Mouse (Mus musculus): ENCODE measurements around the gene Agt. TPM values are rescaled to one million over a fixed set of nuclear protein-coding genes. Genes with fewer than 3 reads are reported as not detected.
A peak's percentile ranks its signal among the peaks of the same experiment; 100 is the strongest.

The Agt gene
- 1.1 and 2.5 TPM in 2 replicates for total RNA-seq (2015; ENCODE audit: low replicate concordance)
- not detected in 2 replicates for total RNA-seq (2017; ENCODE audit: low replicate concordance)

DNA sequence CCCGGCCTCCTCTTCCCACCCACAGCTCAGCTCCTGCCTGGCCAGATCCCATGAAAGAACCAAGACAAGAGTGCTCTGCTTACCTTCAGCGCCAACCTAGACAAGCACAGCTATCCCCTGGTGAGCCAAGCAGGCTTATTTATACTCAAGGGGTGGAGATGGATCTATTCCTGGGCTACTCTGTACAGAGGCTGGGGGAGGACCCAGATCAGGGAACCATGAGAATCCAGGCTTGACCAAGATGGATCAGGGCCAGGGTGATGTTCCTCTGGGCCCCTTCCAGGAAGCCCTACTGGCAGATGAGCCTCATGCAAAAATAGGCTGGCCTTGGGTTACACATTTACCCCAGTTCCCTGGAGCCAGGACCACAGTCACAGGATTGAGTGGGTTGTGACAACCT is at the start of gene Agt:
Gene Agt (minus strand): TSS at position 114 of the 400 bp plus-strand sequence.
- ATAC-seq (replicated peaks; ENCODE audit: low FRiP score, poor library complexity, severe bottlenecking): no peak

DNA sequence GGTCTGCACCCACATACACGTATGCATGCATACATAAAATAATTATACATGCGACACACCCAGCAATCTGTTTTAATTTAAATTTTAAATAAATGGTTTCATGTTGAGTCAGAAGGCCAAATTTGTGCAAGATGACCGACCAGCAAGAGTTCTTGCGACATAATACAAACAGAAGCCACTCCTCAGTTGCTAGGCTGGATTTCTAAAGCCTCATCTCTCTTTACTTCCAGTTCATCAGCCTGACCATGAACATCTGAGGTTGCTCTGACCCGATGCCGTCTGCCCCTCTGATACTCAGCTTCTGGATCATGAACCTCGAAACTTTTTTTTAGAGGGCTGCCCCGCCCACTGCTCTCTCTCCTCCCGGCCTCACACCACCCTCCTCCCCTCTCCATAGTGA is 48.7 kb upstream of the Agt start:
- ATAC-seq (replicated peaks; ENCODE audit: low FRiP score, poor library complexity, severe bottlenecking): no peak

DNA sequence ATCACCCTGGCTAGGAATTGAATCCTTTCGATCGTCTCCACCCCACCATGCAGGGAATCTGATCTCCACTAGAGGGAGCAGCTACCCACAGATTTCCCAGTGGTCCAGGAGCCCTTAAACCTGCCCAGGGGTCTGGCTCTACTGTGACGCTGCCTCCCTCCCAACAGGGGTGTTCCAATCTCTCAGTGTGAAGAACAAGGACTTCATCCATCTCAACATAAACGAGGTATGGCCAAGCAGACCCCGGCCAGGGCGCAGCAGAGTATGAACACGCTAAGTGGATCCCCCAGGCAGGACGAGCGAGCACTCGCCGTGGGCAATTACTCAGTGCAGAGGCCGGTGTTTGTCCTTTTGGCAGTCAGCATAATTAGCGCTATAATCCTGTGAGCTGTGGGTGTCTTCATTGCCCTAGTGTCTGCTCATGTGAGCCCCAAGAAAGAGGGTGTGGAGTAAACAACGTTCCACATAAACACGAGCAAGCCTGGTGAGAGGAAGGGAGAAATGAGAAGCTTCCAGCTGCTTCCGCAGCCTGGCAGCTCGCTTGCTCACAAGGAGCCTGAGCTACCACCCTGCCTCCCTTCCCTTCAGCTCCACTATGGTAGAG is 47.9 kb upstream of the Agt start:
- peak; percentile 71 for ATAC-seq (replicated peaks; ENCODE audit: low FRiP score, poor library complexity, severe bottlenecking)

DNA sequence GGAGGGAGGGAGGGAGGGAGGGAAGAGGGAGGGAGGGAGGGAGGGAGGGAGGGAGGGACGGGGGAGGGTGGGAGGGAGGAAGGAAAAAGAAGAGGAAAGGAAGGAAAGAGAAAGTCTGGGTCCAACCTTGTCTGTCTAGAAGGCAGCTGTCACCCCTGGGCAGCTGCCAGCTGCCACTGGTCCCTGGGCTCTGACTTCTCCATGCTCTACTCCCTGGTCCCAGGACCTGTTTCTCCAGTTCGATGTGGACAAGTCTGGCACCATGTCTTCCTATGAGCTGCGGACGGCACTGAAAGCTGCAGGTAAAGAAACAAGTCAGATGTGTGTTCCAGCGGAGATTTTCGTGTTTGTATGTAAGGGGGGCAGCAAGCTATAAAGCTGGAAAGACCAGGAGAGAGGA is 44.8 kb upstream of the Agt start:
- no peak for ATAC-seq (replicated peaks; ENCODE audit: low FRiP score, poor library complexity, severe bottlenecking)

DNA sequence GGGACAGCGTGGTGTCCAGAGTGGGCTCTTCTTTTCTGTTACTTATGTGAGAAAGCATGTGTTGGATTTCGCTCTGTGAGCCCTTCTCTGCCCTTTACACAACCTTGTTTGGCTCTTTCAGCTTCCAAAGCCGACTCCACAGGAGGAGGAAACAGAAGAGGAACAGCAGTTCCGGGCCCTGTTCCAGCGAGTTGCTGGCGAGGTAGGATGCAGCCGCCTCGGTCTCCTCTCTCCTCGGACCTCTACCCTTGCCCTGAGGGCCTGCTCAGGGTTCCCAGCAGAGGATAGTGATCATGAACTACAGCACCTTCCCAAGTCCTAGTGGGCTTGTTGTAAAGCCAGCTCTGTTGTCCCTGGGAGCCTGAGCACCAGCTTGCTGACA is 39.5 kb upstream of the Agt start:
- ATAC-seq (replicated peaks; ENCODE audit: low FRiP score, poor library complexity, severe bottlenecking): no peak

DNA sequence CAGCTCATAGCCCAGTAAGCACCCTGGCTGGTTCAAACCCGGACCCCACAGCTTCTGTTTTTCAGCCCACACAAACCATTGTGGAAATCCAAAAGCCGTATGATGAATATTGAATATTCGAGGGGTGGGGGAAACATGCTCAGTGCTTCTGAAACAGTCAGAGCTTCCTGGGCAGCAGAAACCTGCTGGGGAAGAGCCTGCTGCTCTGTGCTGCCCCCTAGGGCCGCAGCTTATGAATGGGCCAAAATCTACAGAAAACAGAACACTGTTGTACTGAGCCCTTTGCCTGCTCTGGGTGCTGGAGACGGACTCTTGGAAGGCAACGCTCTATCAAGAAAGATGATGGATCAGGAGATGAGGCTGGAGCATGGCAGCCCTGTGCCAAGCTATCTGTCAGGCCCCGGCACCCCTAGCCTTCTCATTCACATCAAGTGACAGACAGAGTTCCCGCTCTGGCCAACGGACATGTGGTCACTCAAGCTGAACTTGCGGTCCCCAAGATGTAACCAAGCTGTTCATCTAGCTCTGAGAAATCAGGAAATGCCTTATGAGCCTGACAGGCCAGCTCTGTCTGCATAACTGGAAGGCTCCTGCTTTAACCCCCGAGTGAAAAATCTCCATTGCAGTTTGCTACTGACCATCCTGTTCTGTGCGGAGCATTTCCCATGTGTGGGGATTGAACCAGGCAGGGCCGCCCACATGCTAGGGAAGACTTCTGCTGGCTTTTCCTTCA is 38.9 kb upstream of the Agt start:
- no peak for ATAC-seq (replicated peaks; ENCODE audit: low FRiP score, poor library complexity, severe bottlenecking)

DNA sequence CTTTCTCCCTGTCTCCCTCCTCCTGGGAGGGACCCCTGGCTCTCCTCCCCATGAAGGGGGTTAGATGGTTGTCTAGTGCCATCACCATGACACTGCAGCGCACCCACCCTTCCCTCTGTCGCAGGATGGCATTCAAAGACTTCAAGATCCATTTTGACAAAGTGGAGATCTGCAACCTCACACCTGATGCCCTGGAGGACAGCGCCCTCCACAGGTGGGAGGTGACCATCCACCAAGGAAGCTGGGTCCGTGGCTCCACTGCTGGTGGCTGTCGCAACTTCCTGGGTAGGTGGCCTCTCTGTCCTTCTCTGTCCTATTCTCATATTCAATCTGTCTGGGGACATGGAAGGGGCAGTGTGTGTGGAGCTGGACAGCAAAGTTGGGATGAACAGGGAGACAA is 34.6 kb upstream of the Agt start:
- ATAC-seq (replicated peaks; ENCODE audit: low FRiP score, poor library complexity, severe bottlenecking): peak; percentile 27; the same call in 1 of the 2 replicates

DNA sequence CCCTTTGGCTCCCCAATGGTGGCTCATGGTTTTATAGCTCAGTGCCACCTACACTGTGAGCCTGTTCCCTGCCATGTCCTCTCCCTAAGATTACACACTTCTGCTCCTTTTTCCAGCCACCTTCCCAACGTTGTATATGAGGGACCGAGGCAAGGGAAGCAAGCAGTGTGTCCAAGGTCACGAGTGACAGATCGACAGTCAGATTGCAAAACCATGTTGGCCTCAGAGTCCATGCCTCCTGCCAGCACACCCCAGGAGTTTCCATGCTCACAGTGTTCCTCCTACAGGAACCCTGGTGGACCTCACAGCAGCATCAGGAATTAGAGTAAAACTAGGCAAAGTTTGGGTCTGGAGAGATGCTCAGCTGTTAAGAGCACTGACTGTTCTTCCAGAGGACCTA is 19.9 kb upstream of the Agt start:
- no peak for ATAC-seq (replicated peaks; ENCODE audit: low FRiP score, poor library complexity, severe bottlenecking)

DNA sequence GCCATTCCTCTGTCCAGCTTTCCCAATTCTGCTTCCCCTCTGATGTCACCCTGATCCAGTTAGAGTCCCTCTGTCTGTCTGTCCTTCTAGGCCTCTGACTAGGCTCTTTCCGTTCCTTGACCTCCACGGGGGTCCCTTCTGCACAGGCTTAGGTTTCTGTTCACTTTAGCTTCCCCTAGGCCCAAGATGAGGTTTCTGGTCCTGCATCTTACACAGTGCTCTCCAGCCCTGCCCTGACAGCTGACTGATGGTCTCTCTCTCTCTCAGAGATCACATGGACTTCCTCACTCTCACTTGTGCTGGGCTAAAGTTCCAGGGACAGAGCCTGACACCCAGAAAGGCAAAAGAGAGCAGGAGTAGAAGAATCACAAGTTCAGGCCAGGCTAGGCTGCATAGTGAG is 17.1 kb upstream of the Agt start:
- ATAC-seq (replicated peaks; ENCODE audit: low FRiP score, poor library complexity, severe bottlenecking): no peak

DNA sequence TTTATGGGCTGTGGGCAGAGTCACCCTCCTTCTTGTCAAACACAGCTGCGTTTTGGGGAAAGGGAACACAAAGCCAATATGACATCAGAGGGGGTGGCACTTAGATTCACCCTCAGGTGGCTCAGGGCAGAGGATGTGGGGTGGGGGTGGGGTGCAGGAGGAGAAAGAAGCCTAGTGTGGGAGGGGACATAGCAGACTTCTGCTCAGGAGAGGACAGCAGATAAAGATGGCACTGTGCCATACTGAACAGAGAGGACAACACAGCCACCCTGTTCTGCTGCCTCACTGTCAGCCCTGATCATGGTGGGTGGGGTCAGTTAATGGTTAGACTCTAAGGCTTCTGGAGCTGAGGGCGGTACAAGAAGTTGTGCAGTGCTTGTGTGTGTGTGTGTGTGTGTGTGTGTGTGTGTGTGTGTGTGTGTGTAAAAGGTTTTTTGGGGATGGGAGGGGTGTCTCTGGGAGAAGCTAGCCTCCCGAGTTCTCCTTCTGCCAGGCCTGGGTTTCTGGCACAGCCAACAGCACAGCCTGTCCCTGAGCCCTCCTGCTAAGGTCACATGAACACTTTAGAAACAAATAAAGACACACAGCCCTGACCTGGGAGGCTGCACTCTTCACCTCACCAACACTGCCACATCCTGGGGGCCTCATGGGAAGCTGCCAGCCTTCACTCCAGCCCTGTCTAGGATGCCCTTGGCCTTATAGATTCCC is 16.4 kb upstream of the Agt start:
- ATAC-seq (replicated peaks; ENCODE audit: low FRiP score, poor library complexity, severe bottlenecking): no peak

DNA sequence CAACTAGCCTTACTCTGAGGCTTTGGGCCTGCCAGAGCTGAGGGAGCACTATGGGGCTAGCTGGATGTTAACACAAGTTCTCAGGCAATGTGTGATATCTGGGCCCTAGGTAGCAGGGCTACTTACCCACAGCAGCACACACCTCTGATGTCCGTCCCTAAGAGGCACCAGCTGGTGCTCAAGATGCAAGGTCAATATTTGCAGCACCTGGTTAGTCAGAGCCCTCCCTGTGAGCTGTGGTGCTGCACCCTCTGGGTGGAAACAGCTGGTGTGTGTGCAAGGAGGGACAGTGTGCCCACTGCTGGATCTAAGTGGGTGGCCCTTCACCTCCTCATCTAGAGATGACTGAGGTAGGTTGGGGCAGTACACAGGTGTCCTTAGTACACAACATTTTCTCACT is 7.2 kb upstream of the Agt start:
- ATAC-seq (replicated peaks; ENCODE audit: low FRiP score, poor library complexity, severe bottlenecking): no peak

DNA sequence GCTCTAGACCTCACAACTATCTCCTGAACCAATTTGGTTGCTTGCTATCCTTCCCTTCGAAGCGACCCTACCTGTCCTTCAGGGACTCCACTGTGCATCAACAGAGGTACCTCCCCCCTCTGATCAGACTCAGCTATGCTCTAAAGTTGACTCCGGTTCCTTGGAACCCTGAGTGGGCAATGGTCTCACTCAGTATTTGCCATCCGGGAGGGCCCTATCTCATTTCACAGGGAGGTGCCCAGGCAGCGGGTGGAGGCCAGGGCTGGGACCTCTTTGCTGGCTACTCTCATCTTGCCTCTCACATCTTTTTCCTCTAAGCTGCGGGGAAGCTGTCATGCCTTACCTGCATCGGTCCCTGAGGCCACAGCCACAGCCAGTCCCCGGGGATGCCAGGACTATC is 6.3 kb upstream of the Agt start, which contains the start of gene Capn9:
Gene Capn9 (plus strand): TSS at position 301 of the 400 bp plus-strand sequence.
- no peak for ATAC-seq (replicated peaks; ENCODE audit: low FRiP score, poor library complexity, severe bottlenecking)

DNA sequence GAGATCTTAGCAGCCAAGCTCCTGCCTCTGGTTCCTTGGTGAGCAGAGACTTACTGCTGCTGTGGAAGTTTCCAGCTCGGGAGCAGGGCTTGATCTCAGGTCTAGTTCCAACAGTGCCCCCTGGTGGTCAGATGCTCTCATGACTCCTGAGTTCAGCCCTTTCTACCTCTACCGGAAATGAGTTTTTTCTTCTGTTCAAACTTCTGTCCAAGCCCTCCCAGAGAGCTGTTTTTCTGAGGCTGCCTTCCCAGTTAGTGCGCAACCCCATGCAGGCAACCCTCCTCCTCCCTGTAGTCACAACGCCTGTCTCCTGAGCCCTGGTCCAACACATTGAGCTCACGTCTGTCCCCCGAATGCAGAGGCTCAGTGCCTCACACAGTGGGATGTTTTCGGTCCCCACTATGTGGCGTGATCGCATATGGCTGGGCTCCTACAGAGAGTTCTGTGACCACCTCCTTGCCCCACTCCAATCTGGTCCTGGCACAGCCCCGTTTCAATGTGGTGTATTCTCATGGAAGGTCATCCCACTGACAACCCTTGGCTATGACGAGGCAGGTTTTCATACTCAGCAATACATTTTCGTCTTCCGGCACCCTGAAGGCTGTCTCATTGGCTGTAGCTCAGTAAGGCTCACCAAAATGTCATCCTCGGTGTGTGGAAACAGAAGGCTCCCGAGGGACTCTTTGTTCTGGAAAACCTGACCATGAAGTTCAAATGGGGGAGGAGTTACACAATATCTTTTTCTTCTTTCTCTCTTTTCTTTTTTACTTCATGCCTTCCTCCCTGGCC is 4.2 kb upstream of the Agt start:
- peak; percentile 82 for ATAC-seq (replicated peaks; ENCODE audit: low FRiP score, poor library complexity, severe bottlenecking)

DNA sequence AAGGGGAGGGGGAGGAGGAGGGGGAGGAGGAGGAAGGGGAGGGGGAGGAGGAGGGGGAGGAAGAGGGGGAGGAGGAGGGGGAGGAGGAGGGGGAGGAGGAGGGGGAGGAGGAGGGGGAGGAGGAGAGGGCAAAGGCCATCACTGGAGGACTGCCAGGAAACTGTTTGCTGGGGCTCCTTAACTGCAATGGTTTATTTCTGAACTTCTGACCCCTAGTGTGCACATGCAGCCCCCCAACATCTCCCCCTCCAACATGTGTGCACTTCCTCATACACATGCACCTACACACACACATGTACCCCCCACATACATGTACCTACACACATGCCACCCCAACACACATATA is 2.9 kb upstream of the Agt start:
- ATAC-seq (replicated peaks; ENCODE audit: low FRiP score, poor library complexity, severe bottlenecking): no peak

DNA sequence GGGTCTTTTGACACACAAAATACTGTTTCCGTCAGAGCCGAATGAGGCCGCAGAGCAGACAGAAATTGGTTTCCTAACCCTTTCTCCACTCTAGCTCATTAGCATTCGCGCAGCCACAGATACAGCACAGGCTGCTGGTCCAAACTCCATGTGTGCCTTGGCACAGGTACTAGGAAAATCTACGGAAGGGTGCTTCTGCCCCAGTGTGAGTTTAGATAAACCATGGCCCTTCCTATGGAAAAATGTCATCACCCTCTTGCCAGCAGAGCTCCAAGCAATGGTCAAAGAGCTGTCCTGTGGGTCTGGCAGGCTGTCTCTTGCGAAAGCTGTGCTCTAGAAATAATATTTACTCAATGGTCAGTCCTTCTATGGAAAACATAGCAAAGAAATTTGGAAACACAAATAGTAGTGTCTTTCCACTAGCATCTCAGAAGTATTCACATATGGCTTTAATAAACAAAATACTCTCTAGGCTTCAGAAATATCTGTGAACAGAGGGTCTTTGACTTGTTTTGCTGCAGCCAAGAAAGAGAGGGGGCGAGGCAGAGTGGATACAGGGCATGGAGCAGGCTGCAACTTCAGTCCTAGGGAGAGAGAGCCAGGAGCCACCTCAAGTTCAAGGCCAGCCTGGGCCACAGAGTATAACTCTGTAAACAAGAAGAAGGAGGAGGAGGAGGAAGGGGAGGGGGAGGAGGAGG is 2.4 kb upstream of the Agt start:
- ATAC-seq (replicated peaks; ENCODE audit: low FRiP score, poor library complexity, severe bottlenecking): no peak

DNA sequence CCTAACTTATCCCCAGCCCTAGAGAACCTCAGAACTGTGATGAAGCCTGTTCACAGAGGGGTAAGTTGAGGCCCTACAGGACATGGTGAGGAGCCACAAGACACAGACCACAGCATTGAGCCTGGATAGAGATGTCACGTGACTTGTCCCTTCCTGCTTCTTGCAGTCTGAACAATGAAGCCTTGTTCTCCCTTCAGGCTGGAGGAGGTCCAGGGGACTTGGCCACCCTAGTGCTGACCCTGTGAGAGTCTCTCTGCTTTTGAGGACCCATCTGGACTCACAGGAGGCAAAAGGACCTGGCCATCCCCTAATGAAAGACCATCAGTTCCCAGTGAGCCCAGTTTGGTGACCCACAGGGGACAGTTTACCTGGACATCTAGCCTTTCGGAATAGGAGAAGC is 406 bp downstream of the Agt start:
- ATAC-seq (replicated peaks; ENCODE audit: low FRiP score, poor library complexity, severe bottlenecking): no peak

DNA sequence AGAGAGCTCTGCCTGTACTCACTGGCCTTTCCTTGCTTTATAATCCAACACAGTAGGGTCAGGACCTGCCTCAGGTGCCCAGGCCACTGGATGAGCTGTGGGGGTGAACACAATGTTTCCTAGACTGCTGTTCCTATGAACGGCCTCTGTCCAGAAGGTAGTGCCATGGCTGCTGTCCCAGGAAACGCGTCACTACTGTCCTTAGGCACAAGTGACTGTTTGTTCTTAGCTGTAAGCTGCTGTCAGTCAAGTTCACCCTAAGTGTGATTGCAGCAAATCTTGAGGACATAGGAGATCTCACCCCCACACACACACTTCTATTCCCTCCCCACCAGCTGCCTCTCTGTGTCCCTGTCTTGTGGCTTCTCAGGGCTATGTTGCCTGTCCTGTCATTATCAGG is 1.9 kb downstream of the Agt start:
- no peak for ATAC-seq (replicated peaks; ENCODE audit: low FRiP score, poor library complexity, severe bottlenecking)

DNA sequence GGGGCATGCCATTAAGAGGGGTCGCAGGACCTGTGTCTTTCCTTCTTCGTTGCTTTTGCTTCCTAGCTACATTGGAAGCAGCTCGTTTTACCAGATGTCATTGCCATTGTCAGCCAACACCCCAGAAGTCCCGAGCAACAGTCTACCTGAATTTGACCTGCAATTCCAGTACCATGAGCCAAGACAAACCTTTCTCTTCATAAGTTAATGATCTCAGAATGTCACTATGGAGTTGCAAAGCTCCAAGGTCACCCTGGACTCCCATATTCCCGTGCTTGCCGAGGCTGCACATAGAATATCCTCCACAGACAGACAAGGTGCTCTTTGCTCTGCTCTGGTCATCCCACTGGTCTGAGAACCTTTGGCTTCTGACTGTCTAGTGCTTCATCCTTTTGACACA is 2.4 kb downstream of the Agt start:
- no peak for ATAC-seq (replicated peaks; ENCODE audit: low FRiP score, poor library complexity, severe bottlenecking)

DNA sequence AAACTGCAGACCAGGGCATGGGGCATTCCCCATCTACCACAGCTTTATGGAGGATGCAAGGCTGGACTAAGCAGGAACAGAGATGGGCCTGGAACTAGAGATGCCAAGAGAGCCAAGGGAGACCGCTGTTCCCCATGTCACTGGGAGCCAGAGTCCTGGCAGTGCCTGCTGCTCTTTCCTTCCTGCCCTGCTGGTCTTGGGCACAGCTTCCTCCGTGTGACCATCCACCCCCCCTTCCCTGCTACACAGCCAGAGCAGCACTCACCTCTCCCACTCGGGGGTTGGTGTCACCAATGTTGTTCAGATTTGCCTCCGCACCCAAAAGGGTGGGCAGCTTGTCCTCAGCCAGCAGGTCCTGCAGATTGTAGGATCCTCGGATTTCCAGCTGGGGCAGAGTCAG is 12.0 kb downstream of the Agt start:
- ATAC-seq (replicated peaks; ENCODE audit: low FRiP score, poor library complexity, severe bottlenecking): no peak

DNA sequence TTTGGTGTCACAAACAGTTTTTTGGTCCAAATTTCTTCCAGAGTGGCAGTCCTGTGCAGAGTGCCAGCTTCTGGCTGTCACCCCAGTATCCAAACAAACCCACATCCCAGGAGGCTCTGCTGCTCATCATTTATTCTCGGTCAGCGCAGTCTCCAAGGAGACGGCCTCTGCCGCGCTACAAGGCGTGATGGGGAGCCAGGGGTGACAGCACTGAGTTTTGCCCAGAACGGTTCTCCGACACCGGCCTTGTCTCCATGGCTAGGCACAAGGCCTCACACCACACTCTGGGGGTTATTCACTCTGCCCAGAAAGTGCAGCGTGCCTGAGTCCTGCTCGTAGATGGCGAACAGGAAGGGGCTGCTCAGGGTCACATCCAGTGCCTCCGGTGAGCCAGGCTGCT is 12.8 kb downstream of the Agt start:
- no peak for ATAC-seq (replicated peaks; ENCODE audit: low FRiP score, poor library complexity, severe bottlenecking)

All from erythroid progenitor cell, adult 5-6 weeks (primary cell).